Mouse (Mus musculus) mammary gland, adult 2 months (tissue): ENCODE results near the gene Tepp. TPM values are rescaled to one million over a fixed set of nuclear protein-coding genes. Genes with fewer than 3 reads are reported as not detected.

Source experiments
- polyA plus RNA-seq: library from polyadenylated mRNA; depleted of rRNA; stranded (reverse); fragments of >200 nt; gene quantifications from 2 replicates; pipeline ENCODE4 v1.2.3, GENCODE M21; 2012; ENCODE audit warnings: low replicate concordance; rRNA removed

Tepp gene
- 0.30 TPM in 1 of 2 replicates, not detected in the other for polyA plus RNA-seq

DNA sequence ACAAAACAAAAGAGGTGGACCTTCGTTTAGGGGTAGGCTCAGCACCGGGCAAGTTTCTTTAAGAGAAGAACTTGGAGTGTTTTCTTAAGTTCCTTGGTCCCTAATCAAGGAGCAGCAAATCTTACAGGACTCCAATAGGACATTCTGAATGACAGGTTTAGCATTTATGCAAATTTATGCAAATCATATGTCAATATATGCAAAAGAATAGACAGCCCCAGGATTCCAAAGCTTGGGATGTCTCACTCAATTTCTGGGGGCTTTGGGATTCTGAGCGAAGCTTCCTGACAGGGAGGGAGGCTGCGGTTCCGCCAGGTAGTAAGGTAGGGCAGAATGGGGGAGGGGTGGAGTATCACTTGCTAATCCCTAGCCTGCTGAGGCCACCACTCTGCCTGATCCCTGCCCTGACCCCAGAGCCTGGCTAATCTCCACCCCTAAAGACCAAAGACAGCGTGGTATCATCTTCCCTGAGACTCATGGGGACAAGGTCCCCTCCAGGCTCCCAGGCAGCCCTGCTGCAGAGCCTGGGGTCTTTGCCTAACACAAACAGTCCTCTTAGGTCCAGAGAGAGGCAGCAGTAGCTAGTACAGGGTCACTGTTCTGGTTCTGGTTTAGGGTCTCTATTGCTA lies at the start of gene Tepp:
TSS of gene Tepp (plus strand) at position 225 of the 629 bp plus-strand sequence.

DNA sequence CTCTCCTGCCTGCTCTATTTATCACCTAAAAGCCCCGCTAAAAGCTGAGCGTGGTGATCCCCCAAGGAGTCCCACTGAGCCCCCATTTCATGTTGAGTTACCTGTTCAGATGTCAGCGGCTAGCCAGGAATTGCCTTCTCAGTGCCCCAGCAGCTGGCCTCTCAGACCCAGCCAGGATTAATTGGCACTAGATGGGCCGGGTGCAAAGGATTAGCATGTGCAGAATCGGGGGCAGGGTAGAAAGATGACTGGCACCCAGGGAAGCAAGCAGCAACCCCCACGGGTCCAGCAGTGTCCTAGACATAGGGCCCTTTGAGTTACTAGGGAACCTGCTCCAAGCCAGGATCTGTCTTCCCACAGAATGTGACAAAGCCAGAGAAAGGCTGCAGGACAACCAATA lies 3.9 kb upstream of the Tepp start, which contains the start of gene Cngb1:
TSS of gene Cngb1 (minus strand) at position 155 of the 400 bp plus-strand sequence.

DNA sequence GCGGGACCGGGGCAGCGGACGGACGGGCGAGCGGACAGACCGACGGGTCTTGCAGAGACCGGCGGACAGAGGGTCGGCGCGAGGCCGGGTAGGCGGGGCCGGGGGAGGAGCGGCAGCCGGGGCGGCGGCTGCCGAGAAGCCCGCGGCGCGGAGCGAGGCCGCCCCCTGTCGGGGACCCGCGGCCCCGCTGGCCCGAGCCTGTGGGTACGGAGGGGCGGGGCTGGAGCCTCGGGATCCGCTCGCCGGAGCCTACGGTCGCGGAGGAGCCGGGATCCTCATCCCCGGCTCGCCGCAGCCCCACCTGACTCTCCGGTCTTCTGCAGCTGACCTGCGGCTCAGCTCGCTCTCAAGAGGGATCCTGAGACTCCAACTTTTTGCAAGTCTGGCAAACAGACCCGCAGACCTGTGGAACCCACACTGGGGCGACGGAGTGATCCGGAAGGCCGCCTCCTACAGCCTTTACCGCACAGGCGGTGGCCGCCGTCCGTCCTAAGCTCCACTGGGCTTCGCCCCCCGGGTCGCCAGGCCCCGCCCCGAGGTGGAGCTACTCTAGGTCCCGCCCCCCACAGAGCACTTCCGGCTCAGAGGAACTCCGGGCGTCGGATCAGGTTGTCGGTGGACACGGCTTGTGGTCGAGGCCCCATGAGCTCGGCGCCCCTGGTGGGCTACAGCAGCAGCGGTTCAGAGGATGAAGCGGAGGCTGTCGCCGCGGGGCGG lies 21.5 kb downstream of the Tepp start, which contains the start of the genes Zfp319 and Usb1:
TSS of gene Zfp319 (minus strand) at position 231 of the 717 bp plus-strand sequence.
TSS of gene Usb1 (plus strand) at position 565 of the 717 bp plus-strand sequence.

DNA sequence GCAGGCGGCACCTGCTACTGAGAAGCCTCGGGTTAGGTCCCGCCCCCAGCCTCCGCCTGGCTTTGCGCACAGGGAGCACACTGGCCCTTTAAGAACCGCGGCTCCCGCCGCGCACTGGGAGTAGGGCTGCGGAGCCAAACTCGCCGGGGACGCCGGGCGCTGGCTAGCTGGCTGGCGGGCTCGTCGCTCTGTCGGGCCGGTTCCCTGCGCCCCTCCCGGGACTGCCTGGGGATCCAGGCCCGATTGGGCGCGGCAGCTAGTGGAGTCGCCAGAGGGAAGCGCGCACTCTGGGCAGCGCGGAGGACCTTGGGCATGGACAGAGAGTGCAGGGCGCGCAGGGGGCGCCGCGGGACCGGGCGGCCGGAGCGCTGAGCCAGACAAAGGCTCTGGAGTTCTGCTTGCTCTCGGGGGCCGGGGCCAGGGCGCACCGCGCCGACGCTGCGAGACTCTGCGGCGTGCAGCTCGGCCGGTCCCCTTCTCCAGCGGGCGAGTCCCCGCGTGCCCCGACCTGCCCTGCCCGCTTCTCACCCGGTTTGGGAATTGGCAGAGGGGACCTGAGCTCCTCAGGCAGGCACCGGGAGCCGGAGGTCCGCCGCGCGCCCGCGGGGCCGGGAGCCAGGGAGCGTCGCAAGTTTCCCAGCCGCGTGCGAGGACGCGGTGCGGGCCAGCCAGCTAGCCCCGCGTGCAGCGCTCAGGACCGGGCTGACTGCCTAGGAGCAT lies 41.9 kb downstream of the Tepp start, which contains the start of gene Mmp15:
TSS of gene Mmp15 (plus strand) at position 118 of the 720 bp plus-strand sequence.

Other genes starting within 250 kb of the Tepp start
- 14.9 and 19.3 TPM in 2 replicates for gene Katnb1, start 229.4 kb upstream of the Tepp start, polyA plus RNA-seq
- gene Kifc3, start 107.8 kb upstream of the Tepp start, polyA plus RNA-seq: 27.6 and 44.8 TPM in 2 replicates
- 1.0 and 1.2 TPM in 2 replicates for gene Cngb1, start 4.0 kb upstream of the Tepp start, polyA plus RNA-seq
- gene Zfp319, start 21.4 kb downstream of the Tepp start, polyA plus RNA-seq: 9.5 and 16.2 TPM in 2 replicates
- 28.7 and 33.4 TPM in 2 replicates for gene Usb1, start 21.7 kb downstream of the Tepp start, polyA plus RNA-seq
- gene Mmp15, start 41.7 kb downstream of the Tepp start, polyA plus RNA-seq: 32.1 and 55.1 TPM in 2 replicates
- gene Cfap20, start 124.3 kb downstream of the Tepp start, polyA plus RNA-seq: 38.6 and 45.7 TPM in 2 replicates
- gene Csnk2a2, start 179.5 kb downstream of the Tepp start, polyA plus RNA-seq: 12.8 and 28.3 TPM in 2 replicates
- not detected in 2 replicates for gene Ccdc113, start 223.5 kb downstream of the Tepp start, polyA plus RNA-seq